Mouse (Mus musculus) C2C12 (cell line): ENCODE data around the gene Psmb9. TPM values are rescaled to one million over a fixed set of nuclear protein-coding genes. Genes with fewer than 3 reads are reported as not detected.

Experiments used
- H3K27me3 ChIP-seq: one replicate; pipeline ENCODE4 v1.6.1; 2011; ENCODE audit not compliant: control insufficient read depth, insufficient read depth, insufficient read length
- H3K36me3 ChIP-seq: one replicate; pipeline ENCODE4 v1.6.1; 2011; ENCODE audit not compliant: control insufficient read depth, insufficient read depth
- H3K4me3 ChIP-seq: one replicate; pipeline ENCODE4 v1.5.1; 2011; ENCODE audit warnings: mild to moderate bottlenecking, control low read depth; ENCODE audit not compliant: poor library complexity, insufficient read depth, severe bottlenecking
- H3K79me2 ChIP-seq: one replicate; pipeline ENCODE4 v1.6.1; 2011; ENCODE audit not compliant: control insufficient read depth, insufficient read depth
- H3K79me3 ChIP-seq: one replicate; pipeline ENCODE4 v1.6.1; 2011; ENCODE audit warnings: low read depth, control low read depth
- H3ac ChIP-seq: one replicate; pipeline ENCODE3; 2011; ENCODE audit warnings: low read depth; ENCODE audit not compliant: control insufficient read depth, insufficient read length
- MAX ChIP-seq: IDR thresholded peaks from one replicate; pipeline ENCODE4 v1.6.1; 2011; ENCODE audit warnings: mild to moderate bottlenecking, control low read depth
- MYOG ChIP-seq: IDR thresholded peaks from one replicate; pipeline ENCODE4 v1.6.1; 2011; ENCODE audit not compliant: control insufficient read depth, insufficient read length; ENCODE audit errors: extremely low read depth
- polyA plus RNA-seq: library from polyadenylated mRNA; unstranded; fragments of >200 nt; fragmentation: generic; extraction: Trizol; gene quantifications from one replicate; pipeline ENCODE4 v1.2.1, GENCODE M21; 2012; ENCODE audit warnings: missing spikeins

The Psmb9 gene
- polyA plus RNA-seq, 1 experiment = 0.07 TPM

DNA sequence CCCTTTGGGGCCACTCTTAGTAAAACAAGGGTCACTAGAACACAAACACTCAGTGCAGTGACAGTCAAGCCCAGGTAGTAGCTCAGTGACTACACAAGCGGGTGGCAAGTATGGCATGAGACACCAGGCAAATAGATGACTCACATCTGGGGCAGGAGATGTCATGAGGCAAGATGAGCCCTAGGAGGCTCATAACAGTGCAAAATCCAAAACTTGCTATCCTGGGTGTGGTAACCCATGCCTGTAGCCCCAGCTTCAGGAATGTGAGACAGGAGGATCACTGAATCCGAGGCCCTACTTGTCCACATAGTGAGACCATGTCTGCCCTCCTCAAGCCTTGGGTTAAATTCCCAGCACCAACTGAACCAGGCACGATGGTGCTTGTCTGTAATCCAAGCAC, 53.1 kb downstream of the Psmb9 start:
- Histone ChIP-seq H3K36me3 (no peaks in the 10 kb centered on the region), H3ac (no peak overlapping the region), H3K27me3 (peaks cover 8% of the 10 kb centered on the region), H3K79me2 (no peaks in the 10 kb centered on the region), H3K4me3 (no peak overlapping the region), H3K79me3 (no peaks in the 10 kb centered on the region)
- no peak for TF ChIP-seq MYOG
- peak; percentile 17 for TF ChIP-seq MAX

DNA sequence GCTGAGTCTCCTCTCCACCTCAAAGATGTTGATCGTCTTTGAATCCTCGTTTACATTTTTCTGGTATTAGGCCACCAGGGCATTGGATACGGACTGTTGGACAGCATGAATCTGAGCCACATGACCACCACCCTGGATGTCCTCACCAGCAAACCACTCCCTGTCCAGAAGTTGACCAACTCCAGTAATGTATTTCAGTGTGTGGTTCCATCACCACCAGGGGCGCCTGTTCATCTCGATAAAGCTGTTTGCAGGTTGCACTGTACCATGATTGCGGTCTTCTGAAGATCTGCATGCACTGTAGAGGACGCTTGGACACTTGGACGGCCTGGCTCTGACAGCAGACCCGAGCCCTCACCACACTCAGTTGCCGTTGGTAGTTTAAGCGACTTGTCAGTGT, 54.3 kb downstream of the Psmb9 start:
- Histone ChIP-seq H3K79me3 (no peaks in the 10 kb centered on the region), H3ac (no peak overlapping the region), H3K36me3 (no peaks in the 10 kb centered on the region), H3K27me3 (peaks cover 6% of the 10 kb centered on the region), H3K4me3 (no peak overlapping the region), H3K79me2 (no peaks in the 10 kb centered on the region)
- TF ChIP-seq MYOG = no peak
- TF ChIP-seq MAX = no peak

Other genes with a start within 250 kb of the Psmb9 start
- gene Pfdn6, start 247.4 kb downstream of the Psmb9 start, polyA plus RNA-seq = 130 TPM
- 64.8 TPM for gene Wdr46, start 247.1 kb downstream of the Psmb9 start, polyA plus RNA-seq
- 1.5 TPM for gene B3galt4, start 236.3 kb downstream of the Psmb9 start, polyA plus RNA-seq
- 24.4 TPM for gene Vps52, start 232.0 kb downstream of the Psmb9 start, polyA plus RNA-seq
- gene Rps18, start 231.8 kb downstream of the Psmb9 start, polyA plus RNA-seq = 517 TPM
- gene H2-K1, start 187.4 kb downstream of the Psmb9 start, polyA plus RNA-seq = 19.0 TPM
- gene Ring1, start 163.1 kb downstream of the Psmb9 start, polyA plus RNA-seq = 26.8 TPM
- gene H2-Ke6, start 159.7 kb downstream of the Psmb9 start, polyA plus RNA-seq = 17.6 TPM
- 175 TPM for gene Slc39a7, start 156.1 kb downstream of the Psmb9 start, polyA plus RNA-seq
- gene Rxrb, start 156.0 kb downstream of the Psmb9 start, polyA plus RNA-seq = 39.0 TPM
- gene Col11a2, start 148.3 kb downstream of the Psmb9 start, polyA plus RNA-seq = 0.77 TPM
- gene H2-Oa, start 95.4 kb downstream of the Psmb9 start, polyA plus RNA-seq = not detected
- gene H2-DMa, start 68.2 kb downstream of the Psmb9 start, polyA plus RNA-seq = 5.2 TPM
- 127 TPM for gene Brd2, start 65.1 kb downstream of the Psmb9 start, polyA plus RNA-seq
- gene H2-DMb2, start 44.5 kb downstream of the Psmb9 start, polyA plus RNA-seq = not detected
- not detected for gene H2-DMb1, start 34.7 kb downstream of the Psmb9 start, polyA plus RNA-seq
- 0.30 TPM for gene Tap1, start 211 bp downstream of the Psmb9 start, polyA plus RNA-seq
- gene Psmb8, start 10.0 kb upstream of the Psmb9 start, polyA plus RNA-seq = 0.05 TPM
- gene Tap2, start 15.8 kb upstream of the Psmb9 start, polyA plus RNA-seq = 0.47 TPM
- gene H2-Ob, start 51.1 kb upstream of the Psmb9 start, polyA plus RNA-seq = not detected
- gene H2-Ab1, start 69.9 kb upstream of the Psmb9 start, polyA plus RNA-seq = not detected
- gene H2-Aa, start 100.1 kb upstream of the Psmb9 start, polyA plus RNA-seq = not detected
- gene H2-Eb1, start 118.1 kb upstream of the Psmb9 start, polyA plus RNA-seq = not detected
- gene H2-Eb2, start 137.9 kb upstream of the Psmb9 start, polyA plus RNA-seq = not detected
- gene Btnl2, start 167.1 kb upstream of the Psmb9 start, polyA plus RNA-seq = not detected
- not detected for gene Btnl1, start 189.4 kb upstream of the Psmb9 start, polyA plus RNA-seq
- gene BC051142, start 211.1 kb upstream of the Psmb9 start, polyA plus RNA-seq = not detected